Comparison of ENCODE assay signal across 9 mouse cellular contexts in genomic region chr6:100206741-100207275, GRCm38 (mm10).
DNase-seq lines count a peak whose midpoint lies in the region; ATAC-seq and TF ChIP-seq lines count a peak whose summit lies in the region.
"Had no signal": no experiment of that assay in that cellular context is flagged by ENCODE, and none has a peak within 500 bp of the region (broad histone marks: within the 10 kb centered on the region; RNA-seq: fewer than 3 reads in every experiment).

No protein-coding gene starts in this region.

- peak overlapping the region; percentile 12; the same call in 1 of the 2 replicates for H3K9ac ChIP-seq in heart, embryonic 15.5 days
- no peak overlapping the region for H3K9ac ChIP-seq in liver, postnatal 0 days (replicated peaks)
- H3K9ac ChIP-seq: liver, embryonic 14.5 days had no signal

- H3K36me3 ChIP-seq in heart, embryonic 15.5 days, result no peaks in the 10 kb centered on the region
- no peaks in the 10 kb centered on the region for H3K36me3 ChIP-seq in liver, postnatal 0 days (replicated peaks; ENCODE audit: insufficient read depth, low read length)

- 6% methylated on average over 14 of the region's 14 CpGs for WGBS in heart, embryonic 15.5 days
- WGBS in liver, postnatal 0 days (ENCODE audit: insufficient replicate concordance), result 7% methylated on average over 14 of the region's 14 CpGs

- DNase-seq in thymus, postnatal 14 days, result peak; percentile 24
- no peak for DNase-seq in thymus, postnatal 10 days (ENCODE audit: low spot score in 2 of 2)
- DNase-seq in kidney, postnatal 36 days, result peak; percentile 54 to 69
- no peak for DNase-seq in liver, postnatal 0 days
- DNase-seq in right cerebral cortex, postnatal 25 days, result peak; percentile 83
- DNase-seq in gastrocnemius, postnatal 25 days, result no peak
- no peak for DNase-seq in cerebellum, adult 8-10 months

- H3K27me3 ChIP-seq in heart, embryonic 15.5 days, result peaks cover 7% of the 10 kb centered on the region; the same call in 1 of the 2 replicates
- H3K27me3 ChIP-seq in liver, postnatal 0 days (ENCODE audit: insufficient read depth, low read length), result no peaks in the 10 kb centered on the region

- H3K4me3 ChIP-seq in heart, embryonic 15.5 days, result peak overlapping the region; percentile 14; the same call in 1 of the 2 replicates
- H3K4me3 ChIP-seq in liver, postnatal 0 days (ENCODE audit: low read depth, low read length), result no peak overlapping the region

- peak; percentile 47 for ATAC-seq in heart, embryonic 15.5 days (replicated peaks; ENCODE audit: insufficient number of reproducible peaks, insufficient read depth, low FRiP score, low read depth)
- peak; percentile 25; the same call in 1 of the 2 replicates for ATAC-seq in liver, postnatal 0 days

- H3K9me3 ChIP-seq in heart, embryonic 15.5 days (replicated peaks), result no peaks in the 10 kb centered on the region
- no peaks in the 10 kb centered on the region for H3K9me3 ChIP-seq in liver, postnatal 0 days (ENCODE audit: low read length)

- TF ChIP-seq CTCF in liver, postnatal 0 days (IDR thresholded peaks at IDR 0.05; ENCODE audit: low read depth), result no peak

- TF ChIP-seq EP300 in liver, postnatal 0 days (IDR thresholded peaks at IDR 0.05; ENCODE audit: low read depth), result no peak

- H3K4me2 ChIP-seq in heart, embryonic 15.5 days, result peak overlapping the region; percentile 57
- H3K4me2 ChIP-seq in liver, postnatal 0 days (ENCODE audit: low read depth, low read length), result no peak overlapping the region

- H3K27ac ChIP-seq in heart, embryonic 15.5 days, result peak overlapping the region; percentile 63
- H3K27ac ChIP-seq in liver, postnatal 0 days (ENCODE audit: low read depth), result no peak overlapping the region
- H3K27ac ChIP-seq: liver, embryonic 14.5 days had no signal

- H3K4me1 ChIP-seq in heart, embryonic 15.5 days (replicated peaks), result peaks cover 45% of the 10 kb centered on the region
- H3K4me1 ChIP-seq in liver, postnatal 0 days (ENCODE audit: insufficient read depth), result peaks cover 14% of the 10 kb centered on the region

Comparison
In these comparisons a context has a peak if more than half of its experiments do, and no peak if none do; other contexts are left out.
1. DNase-seq: peak in thymus, postnatal 14 days (single experiment), kidney, postnatal 36 days (2 of 2) and right cerebral cortex, postnatal 25 days (single experiment); none in thymus, postnatal 10 days (0 of 2), liver, postnatal 0 days (single experiment), gastrocnemius, postnatal 25 days (single experiment) and cerebellum, adult 8-10 months (single experiment).